Mouse (Mus musculus) macrophage (primary cell): ENCODE data around the gene Map4k4. TPM values are rescaled to one million over a fixed set of nuclear protein-coding genes. Genes with fewer than 3 reads are reported as not detected.

Experiments
- H3K27ac ChIP-seq: fragments of 350-480 bp; formaldehyde crosslinking; 2 replicates; pipeline ENCODE4 v1.9.0; 2021
- H3K36me3 ChIP-seq: fragments of 350-480 bp; formaldehyde crosslinking; 2 replicates; pipeline ENCODE4 v1.9.0; 2021; ENCODE audit errors: inconsistent target
- H3K4me3 ChIP-seq: fragments of 350-480 bp; formaldehyde crosslinking; 2 replicates; pipeline ENCODE4 v1.9.0; 2021; ENCODE audit errors: inconsistent target
- H3K79me2 ChIP-seq: fragments of 350-480 bp; formaldehyde crosslinking; 2 replicates; pipeline ENCODE4 v1.9.0; 2021; ENCODE audit errors: inconsistent target
- WGBS: methylation state at CpG from one replicate; pipeline ENCODE4 v1.1.7; 2026; ENCODE audit warnings: inconsistent platforms; ENCODE audit not compliant: missing documents; 5-methylcytosine and 5-hydroxymethylcytosine counted together
- polyA plus RNA-seq: library from polyadenylated mRNA; stranded (reverse); fragments of 250-400 nt; gene quantifications from 3 replicates; pipeline ENCODE4 v1.2.4, GENCODE M21; 2018; ENCODE audit warnings: inconsistent platforms

Gene Map4k4
- polyA plus RNA-seq, 1 experiment from 2014 or later: 94.1 TPM

GRCm38 (mm10) chr1:39976847-39977744 is 76.4 kb downstream of the Map4k4 start:
- Histone ChIP-seq H3K36me3 (peaks cover 45% of the 10 kb centered on the region), H3K79me2 (peaks cover 15% of the 10 kb centered on the region), H3K4me3 (no peak overlapping the region), H3K27ac (no peak overlapping the region)
- 84% methylated on average over 10 of the region's 11 CpGs for WGBS

- Histone ChIP-seq H3K27ac (no peak overlapping the region), H3K36me3 (peaks cover 53% of the 10 kb centered on the region), H3K4me3 (no peak overlapping the region), H3K79me2 (no peaks in the 10 kb centered on the region)
- WGBS: 55% methylated on average over 20 of the region's 20 CpGs
Observed at GRCm38 (mm10) chr1:39978781-39979486, 78.2 kb downstream of the Map4k4 start.

- Histone ChIP-seq H3K27ac (no peak overlapping the region), H3K4me3 (no peak overlapping the region), H3K79me2 (no peaks in the 10 kb centered on the region), H3K36me3 (peaks cover 50% of the 10 kb centered on the region)
- 98% methylated on average over 14 of the region's 15 CpGs for WGBS
Observed at GRCm38 (mm10) chr1:39980314-39981290, 79.9 kb downstream of the Map4k4 start.

- Histone ChIP-seq H3K27ac (no peak overlapping the region), H3K4me3 (no peak overlapping the region), H3K79me2 (no peaks in the 10 kb centered on the region), H3K36me3 (peaks cover 40% of the 10 kb centered on the region)
- WGBS: 95% methylated on average over 3 of the region's 3 CpGs
Observed at GRCm38 (mm10) chr1:39981970-39982369, 81.3 kb downstream of the Map4k4 start.

GRCm38 (mm10) chr1:39982727-39983487 is 82.2 kb downstream of the Map4k4 start:
- no peaks in the 10 kb centered on the region for H3K79me2 ChIP-seq
- H3K27ac ChIP-seq: no peak overlapping the region
- peaks cover 37% of the 10 kb centered on the region for H3K36me3 ChIP-seq
- 86% methylated on average over 13 of the region's 13 CpGs for WGBS
- no peak overlapping the region for H3K4me3 ChIP-seq

- Histone ChIP-seq H3K79me2 (no peaks in the 10 kb centered on the region), H3K4me3 (no peak overlapping the region), H3K27ac (no peak overlapping the region), H3K36me3 (peaks cover 45% of the 10 kb centered on the region)
- WGBS: 80% methylated on average over 9 of the region's 9 CpGs
Observed at GRCm38 (mm10) chr1:39984331-39984730, 83.6 kb downstream of the Map4k4 start.

GRCm38 (mm10) chr1:39986820-39987219 is 86.1 kb downstream of the Map4k4 start:
- no peaks in the 10 kb centered on the region for H3K79me2 ChIP-seq
- H3K4me3 ChIP-seq: no peak overlapping the region
- 61% methylated on average over 8 of the region's 9 CpGs for WGBS
- H3K27ac ChIP-seq: peak overlapping the region; percentile 10; the same call in 1 of the 2 replicates
- peaks cover 50% of the 10 kb centered on the region for H3K36me3 ChIP-seq

- Histone ChIP-seq H3K36me3 (peaks cover 41% of the 10 kb centered on the region; the same call in 1 of the 2 replicates), H3K27ac (no peak overlapping the region), H3K4me3 (no peak overlapping the region), H3K79me2 (no peaks in the 10 kb centered on the region)
- WGBS: 95% methylated on average over 12 of the region's 12 CpGs
Observed at GRCm38 (mm10) chr1:39988841-39989240, 88.1 kb downstream of the Map4k4 start.

GRCm38 (mm10) chr1:39990041-39990440 is 89.3 kb downstream of the Map4k4 start:
- 93% methylated on average over 8 of the region's 9 CpGs for WGBS
- Histone ChIP-seq H3K27ac (no peak overlapping the region), H3K79me2 (no peaks in the 10 kb centered on the region), H3K4me3 (no peak overlapping the region), H3K36me3 (peaks cover 40% of the 10 kb centered on the region; the same call in 1 of the 2 replicates)

GRCm38 (mm10) chr1:39993921-39994320 is 93.2 kb downstream of the Map4k4 start:
- no peaks in the 10 kb centered on the region for H3K79me2 ChIP-seq
- no peak overlapping the region for H3K4me3 ChIP-seq
- WGBS: 91% methylated on average over 7 of the region's 7 CpGs
- no peak overlapping the region for H3K27ac ChIP-seq
- peaks cover 61% of the 10 kb centered on the region; the same call in 1 of the 2 replicates for H3K36me3 ChIP-seq

GRCm38 (mm10) chr1:39995593-39995992 is 94.9 kb downstream of the Map4k4 start:
- Histone ChIP-seq H3K27ac (no peak overlapping the region), H3K36me3 (peaks cover 61% of the 10 kb centered on the region; the same call in 1 of the 2 replicates), H3K79me2 (no peaks in the 10 kb centered on the region), H3K4me3 (no peak overlapping the region)
- 85% methylated on average over 2 of the region's 2 CpGs for WGBS

GRCm38 (mm10) chr1:40000476-40000875 is 99.8 kb downstream of the Map4k4 start:
- peaks cover 93% of the 10 kb centered on the region for H3K36me3 ChIP-seq
- WGBS: 96% methylated on average over 15 of the region's 16 CpGs
- no peaks in the 10 kb centered on the region for H3K79me2 ChIP-seq
- no peak overlapping the region for H3K27ac ChIP-seq
- H3K4me3 ChIP-seq: no peak overlapping the region

- peaks cover 93% of the 10 kb centered on the region for H3K36me3 ChIP-seq
- H3K27ac ChIP-seq: no peak overlapping the region
- WGBS: 82% methylated on average over 5 of the region's 5 CpGs
- H3K79me2 ChIP-seq: no peaks in the 10 kb centered on the region
- H3K4me3 ChIP-seq: no peak overlapping the region
Observed at GRCm38 (mm10) chr1:40000899-40001298, 100.2 kb downstream of the Map4k4 start.
